Mouse (Mus musculus) liver, adult 2 months (tissue): ENCODE results near the gene Foxo6. TPM values are rescaled to one million over a fixed set of nuclear protein-coding genes. Genes with fewer than 3 reads are reported as not detected.
A peak's percentile ranks its signal among the peaks of the same experiment; 100 is the strongest.

Source experiments
- DNase-seq: peaks from one replicate; pipeline ENCODE4 v3.0.0-alpha.2; 2011; ENCODE audit warnings: low read depth, low spot score; ENCODE audit errors: extremely low read depth
- H3K27ac ChIP-seq: fragments of 200-500 bp; replicated peaks from 2 replicates; pipeline ENCODE4 v1.5.1; 2012; ENCODE audit warnings: low read depth, mild to moderate bottlenecking, control low read depth, inconsistent platforms, low read length; ENCODE audit not compliant: insufficient read depth
- H3K27me3 ChIP-seq: fragments of 200-500 bp; 2 replicates; pipeline ENCODE4 v1.6.1; 2012; ENCODE audit warnings: mild to moderate bottlenecking, moderate library complexity, low read length, inconsistent platforms; ENCODE audit not compliant: control insufficient read depth, insufficient read depth
- H3K36me3 ChIP-seq: fragments of 200-500 bp; 2 replicates; pipeline ENCODE4 v1.6.1; 2012; ENCODE audit warnings: low read length, inconsistent platforms; ENCODE audit not compliant: control insufficient read depth, insufficient read depth
- H3K4me1 ChIP-seq: fragments of 200-500 bp; 2 replicates; pipeline ENCODE4 v1.6.1; 2011; ENCODE audit warnings: low read length; ENCODE audit not compliant: control insufficient read depth, insufficient read depth
- H3K4me3 ChIP-seq: fragments of 200-500 bp; 2 replicates; pipeline ENCODE4 v1.5.1; 2011; ENCODE audit warnings: low read depth, mild to moderate bottlenecking, control low read depth, low read length, moderate library complexity; ENCODE audit not compliant: insufficient read depth
- H3K79me2 ChIP-seq: fragments of 200-500 bp; 2 replicates; pipeline ENCODE4 v1.6.1; 2012; ENCODE audit warnings: inconsistent platforms, mild to moderate bottlenecking, low read length, moderate library complexity; ENCODE audit not compliant: control insufficient read depth, insufficient read depth
- H3K9ac ChIP-seq: fragments of 200-500 bp; 2 replicates; pipeline ENCODE4 v1.6.1; 2012; ENCODE audit warnings: low read depth, mild to moderate bottlenecking, control low read depth, inconsistent platforms, low read length
- CTCF ChIP-seq: fragments of 200-500 bp; IDR thresholded peaks from 2 replicates; pipeline ENCODE4 v1.5.1; 2011; ENCODE audit warnings: low read depth, low read length, control low read depth
- POLR2A ChIP-seq: fragments of 200-500 bp; IDR thresholded peaks from 2 replicates; pipeline ENCODE4 v1.6.1; 2011; ENCODE audit warnings: low read length, control low read depth; ENCODE audit not compliant: insufficient read depth; ENCODE audit errors: extremely low read depth
- WGBS: fragments of 180-500 bp; shearing (Covaris S2); methylation state at CpG from one replicate; pipeline ENCODE4 v1.1.7; 2018; 5-methylcytosine and 5-hydroxymethylcytosine counted together
- polyA plus RNA-seq: library from polyadenylated mRNA; depleted of rRNA; stranded (reverse); fragments of >200 nt; gene quantifications from 2 replicates; pipeline ENCODE4 v1.2.3, GENCODE M21; 2012
- total RNA-seq: library from RNA; depleted of rRNA; stranded (reverse); fragments of >200 nt; gene quantifications from 2 replicates; pipeline ENCODE4 v1.2.3, GENCODE M21; 2014

Gene Foxo6
- total and polyA plus RNA-seq, 2 experiments, result 0.07 TPM; not detected in 1

DNA sequence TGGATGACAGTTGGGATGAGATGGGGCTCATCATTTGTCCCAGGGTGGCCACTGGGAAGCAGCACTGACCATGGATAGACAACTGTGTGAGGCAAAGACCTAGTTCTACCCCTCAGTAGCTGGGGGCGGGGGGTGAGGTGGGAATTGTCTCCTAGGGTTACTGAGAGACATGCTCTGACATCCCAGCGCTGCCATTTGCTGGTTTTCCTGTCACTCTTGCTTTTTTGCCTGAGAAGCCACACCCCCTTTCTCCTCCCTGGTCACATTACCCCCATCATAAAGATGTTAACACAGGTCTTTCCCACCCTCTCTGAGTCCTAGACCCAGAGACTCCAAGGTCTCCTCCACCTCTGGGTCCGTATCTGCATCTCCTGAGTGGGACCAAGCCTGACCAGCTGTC lies 47.7 kb downstream of the Foxo6 start:
- peaks cover 6% of the 10 kb centered on the region; the same call in 1 of the 2 replicates for H3K27me3 ChIP-seq

DNA sequence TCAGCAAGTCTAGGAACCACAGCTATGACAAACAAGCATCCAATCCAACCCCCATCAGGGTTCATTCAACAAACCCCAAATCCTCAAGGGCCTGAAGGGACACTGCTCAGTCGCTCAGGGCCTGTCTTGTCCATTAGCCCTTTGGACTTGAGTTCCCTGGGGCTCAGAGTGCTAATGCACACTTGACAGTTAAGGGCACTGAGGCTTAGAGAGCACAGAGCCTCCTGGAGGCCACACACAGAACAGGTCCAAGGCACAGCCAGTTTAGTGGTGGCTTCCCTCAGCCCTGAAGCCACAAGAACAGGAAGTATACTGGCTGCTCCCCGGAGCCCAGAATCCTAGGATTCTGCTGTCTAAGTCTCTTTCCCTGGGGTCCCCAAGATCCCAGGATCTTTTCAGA lies 53.9 kb downstream of the Foxo6 start:
- Histone ChIP-seq H3K4me3 (no peak overlapping the region), H3K4me1 (no peaks in the 10 kb centered on the region), H3K79me2 (no peaks in the 10 kb centered on the region), H3K27ac (no peak overlapping the region), H3K9ac (no peak overlapping the region), H3K36me3 (no peaks in the 10 kb centered on the region), H3K27me3 (no peaks in the 10 kb centered on the region)
- WGBS, result 71% methylated on average over 2 of the region's 2 CpGs
- no peak for TF ChIP-seq CTCF
- no peak for TF ChIP-seq POLR2A
- DNase-seq, result no peak

More for the DNA sequence above, 47.7 kb downstream of the Foxo6 start:
- Histone ChIP-seq H3K4me1 (no peaks in the 10 kb centered on the region), H3K9ac (no peak overlapping the region), H3K27ac (no peak overlapping the region), H3K36me3 (no peaks in the 10 kb centered on the region), H3K4me3 (no peak overlapping the region), H3K79me2 (no peaks in the 10 kb centered on the region)
- WGBS, result 70% methylated on average over 3 of the region's 3 CpGs
- DNase-seq, result no peak
- TF ChIP-seq POLR2A, result no peak
- no peak for TF ChIP-seq CTCF

DNA sequence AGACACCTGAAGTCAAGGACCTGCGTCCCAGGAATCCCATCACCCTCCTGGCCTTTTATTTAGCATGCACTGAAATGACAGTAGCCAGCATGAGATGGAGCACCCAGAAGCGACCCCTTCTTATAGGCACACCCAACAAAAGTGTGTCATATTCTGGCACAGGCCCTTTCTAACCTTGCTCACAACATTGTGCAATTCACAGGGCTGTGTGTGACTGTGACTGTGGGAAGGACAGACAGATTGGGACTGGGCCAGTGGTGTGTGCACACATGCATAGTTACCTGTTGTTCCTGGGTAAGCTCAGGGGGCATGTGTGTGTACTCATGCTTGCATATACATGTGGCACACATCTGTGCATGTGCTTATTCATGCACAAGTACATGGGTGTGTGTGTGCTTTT lies 54.6 kb downstream of the Foxo6 start:
- Histone ChIP-seq H3K9ac (no peak overlapping the region), H3K27me3 (no peaks in the 10 kb centered on the region), H3K4me3 (no peak overlapping the region), H3K27ac (no peak overlapping the region), H3K36me3 (no peaks in the 10 kb centered on the region), H3K4me1 (no peaks in the 10 kb centered on the region), H3K79me2 (no peaks in the 10 kb centered on the region)
- WGBS, result 76% methylated on average over 2 of the region's 2 CpGs
- no peak for DNase-seq
- TF ChIP-seq CTCF, result no peak
- TF ChIP-seq POLR2A, result no peak

DNA sequence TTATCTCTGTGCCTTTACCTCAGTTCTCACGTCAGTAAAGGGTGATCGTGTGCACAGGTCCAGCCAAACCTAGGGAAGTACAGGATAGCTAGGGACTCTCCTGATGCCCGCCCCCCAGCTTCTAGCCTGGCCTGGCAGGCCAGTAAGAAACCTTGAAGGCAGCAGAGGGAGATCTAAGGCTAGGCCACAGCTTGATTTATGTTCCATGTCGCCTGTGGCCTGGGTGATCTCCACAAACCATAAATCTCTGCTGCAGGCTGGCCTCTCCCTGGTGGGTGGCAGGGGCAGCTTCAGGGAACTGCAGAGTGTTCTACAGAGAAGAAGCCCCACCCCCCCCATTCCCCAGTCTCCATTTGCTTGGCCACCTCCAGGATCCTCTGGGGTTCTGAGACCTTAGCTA lies 55.2 kb downstream of the Foxo6 start:
- H3K36me3 ChIP-seq, result no peaks in the 10 kb centered on the region
- H3K4me3 ChIP-seq, result no peak overlapping the region
- no peaks in the 10 kb centered on the region for H3K27me3 ChIP-seq
- H3K4me1 ChIP-seq, result no peaks in the 10 kb centered on the region
- H3K79me2 ChIP-seq, result no peaks in the 10 kb centered on the region
- H3K9ac ChIP-seq, result no peak overlapping the region
- DNase-seq, result no peak
- TF ChIP-seq CTCF (no peak), POLR2A (no peak)
- no peak overlapping the region for H3K27ac ChIP-seq
- WGBS, result 82% methylated on average over 4 of the region's 4 CpGs

DNA sequence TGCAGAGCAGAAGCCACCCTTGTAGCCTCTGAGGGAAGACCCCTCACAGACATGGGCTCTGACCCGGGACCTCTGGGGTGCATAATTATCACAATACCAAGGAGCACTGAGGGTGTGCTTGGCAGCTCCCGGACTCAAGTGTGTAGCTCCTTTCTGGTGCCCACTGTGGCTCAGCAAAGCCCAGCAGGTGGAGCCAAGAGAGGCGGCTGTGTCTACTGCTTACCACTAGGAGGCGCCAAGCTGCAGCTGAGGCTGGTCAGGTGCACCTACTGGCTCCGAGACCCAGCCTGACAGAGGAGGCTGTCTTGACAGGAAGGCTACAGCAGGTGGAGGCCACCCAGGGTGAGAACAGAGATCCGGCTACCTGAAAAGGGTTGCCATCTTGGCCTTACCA lies 56.9 kb downstream of the Foxo6 start:
- Histone ChIP-seq H3K79me2 (no peaks in the 10 kb centered on the region), H3K4me1 (no peaks in the 10 kb centered on the region), H3K27ac (no peak overlapping the region), H3K36me3 (no peaks in the 10 kb centered on the region), H3K9ac (no peak overlapping the region), H3K27me3 (no peaks in the 10 kb centered on the region), H3K4me3 (no peak overlapping the region)
- peak; percentile 99 for TF ChIP-seq CTCF
- TF ChIP-seq POLR2A, result no peak
- peak; percentile 46 for DNase-seq
- WGBS, result 16% methylated on average over 6 of the region's 6 CpGs

DNA sequence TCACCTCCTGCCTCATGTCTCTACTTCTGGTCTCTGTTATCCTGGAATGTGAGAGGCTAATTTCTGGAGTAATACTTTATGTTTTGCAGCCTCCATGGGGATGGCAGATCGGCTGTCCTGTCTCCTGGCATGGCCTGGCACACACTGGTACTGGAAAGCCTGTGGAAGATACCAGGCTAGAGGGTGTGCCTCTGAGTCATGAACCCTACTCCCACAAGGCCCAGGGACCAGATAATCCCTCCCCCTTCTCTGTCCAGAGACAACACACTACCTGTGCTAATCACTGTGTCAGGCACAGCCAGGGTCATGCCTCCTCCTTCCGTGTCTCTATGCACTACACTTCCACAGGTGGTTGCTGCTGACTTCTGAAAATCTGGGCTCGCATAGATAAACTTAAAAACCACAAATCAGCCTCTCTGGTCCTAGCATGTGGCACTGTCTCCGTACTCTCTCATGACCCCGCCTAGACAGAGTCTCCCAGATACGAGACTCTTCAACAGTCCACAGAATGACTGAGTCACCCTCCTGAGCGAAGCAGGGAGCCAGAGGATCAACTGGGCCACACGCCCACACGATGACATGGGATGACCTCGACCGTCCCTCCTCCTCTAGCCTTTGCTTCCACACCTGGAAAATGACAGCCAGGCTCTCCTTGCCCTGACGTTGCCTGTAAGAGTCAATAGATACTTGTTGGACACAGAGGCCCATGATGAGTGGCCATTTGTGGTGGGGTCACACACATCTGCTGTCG lies 57.5 kb downstream of the Foxo6 start:
- H3K27ac ChIP-seq, result no peak overlapping the region
- 50% methylated on average over 13 of the region's 13 CpGs for WGBS
- no peak for DNase-seq

More for the DNA sequence above, 57.5 kb downstream of the Foxo6 start:
- Histone ChIP-seq H3K27me3 (no peaks in the 10 kb centered on the region), H3K4me3 (no peak overlapping the region), H3K9ac (no peak overlapping the region), H3K4me1 (no peaks in the 10 kb centered on the region), H3K79me2 (no peaks in the 10 kb centered on the region), H3K36me3 (no peaks in the 10 kb centered on the region)
- TF ChIP-seq CTCF (no peak), POLR2A (no peak)
